7 mouse cellular contexts compared by ENCODE assay signal in genomic region chr5:133666473-133666872, GRCm38 (mm10).
A peak's percentile ranks its signal among the peaks of the same experiment; 100 is the strongest.
DNase-seq lines count a peak whose midpoint lies in the region; ATAC-seq and TF ChIP-seq lines count a peak whose summit lies in the region.

No protein-coding gene starts in this region.

- no peaks in the 10 kb centered on the region for H3K27me3 ChIP-seq in kidney, embryonic 14.5 days (ENCODE audit: control insufficient read depth, insufficient read depth, low read length)
- H3K27me3 ChIP-seq in kidney, postnatal 0 days (ENCODE audit: insufficient read depth, low read length): no peaks in the 10 kb centered on the region

- peak; percentile 1 to 32 for DNase-seq in kidney, adult 8-10 months
- peak; percentile 52 for DNase-seq in WW6 (ENCODE audit: low read depth, low spot score)
- DNase-seq in cerebellum, adult 11-12 months: peak; percentile 41
- DNase-seq in kidney, postnatal 0 days (ENCODE audit: low spot score): peak; percentile 11
- DNase-seq in lung, postnatal 14 days: peak; percentile 73
- peak; percentile 7 for DNase-seq in yolk sac, embryonic 10.5 days (ENCODE audit: low spot score)

- 42% methylated on average over 6 of the region's 6 CpGs for WGBS in kidney, embryonic 14.5 days
- WGBS in kidney, postnatal 0 days: 41% methylated on average over 6 of the region's 6 CpGs

- no peak for ATAC-seq in kidney, embryonic 14.5 days (ENCODE audit: low FRiP score, low TSS enrichment)
- no peak for ATAC-seq in kidney, postnatal 0 days (replicated peaks; ENCODE audit: low FRiP score, low read depth)

- TF ChIP-seq CTCF in kidney, postnatal 0 days (IDR thresholded peaks at IDR 0.05; ENCODE audit: low read depth): peak; percentile 59

- H3K9ac ChIP-seq in kidney, embryonic 14.5 days (ENCODE audit: low read depth, low read length): no peak overlapping the region
- no peak overlapping the region for H3K9ac ChIP-seq in kidney, postnatal 0 days (ENCODE audit: low read depth, low read length)

- no peaks in the 10 kb centered on the region for H3K4me1 ChIP-seq in kidney, embryonic 14.5 days (ENCODE audit: control insufficient read depth, insufficient read depth, low read length)
- H3K4me1 ChIP-seq in kidney, postnatal 0 days (replicated peaks; ENCODE audit: insufficient read depth, low read length): no peaks in the 10 kb centered on the region

- no peak overlapping the region for H3K4me2 ChIP-seq in kidney, embryonic 14.5 days (replicated peaks; ENCODE audit: low read depth, low read length)
- H3K4me2 ChIP-seq in kidney, postnatal 0 days (ENCODE audit: low read length): no peak overlapping the region

- H3K36me3 ChIP-seq in kidney, embryonic 14.5 days (ENCODE audit: control insufficient read depth, insufficient read depth, low read length): no peaks in the 10 kb centered on the region
- H3K36me3 ChIP-seq in kidney, postnatal 0 days (ENCODE audit: insufficient read depth, low read length): no peaks in the 10 kb centered on the region

- no peaks in the 10 kb centered on the region for H3K9me3 ChIP-seq in kidney, embryonic 14.5 days (ENCODE audit: control insufficient read depth, low read length)
- no peaks in the 10 kb centered on the region for H3K9me3 ChIP-seq in kidney, postnatal 0 days (replicated peaks; ENCODE audit: low read length)

- H3K27ac ChIP-seq in kidney, embryonic 14.5 days (ENCODE audit: low read depth, low read length): no peak overlapping the region
- H3K27ac ChIP-seq in kidney, postnatal 0 days: no peak overlapping the region

- no peak overlapping the region for H3K4me3 ChIP-seq in kidney, embryonic 14.5 days (ENCODE audit: low read length)
- H3K4me3 ChIP-seq in kidney, postnatal 0 days (replicated peaks; ENCODE audit: low read depth, low read length): no peak overlapping the region

Comparison
In these comparisons a context has a peak if more than half of its experiments do, and no peak if none do; other contexts are left out.
1. DNase-seq: peak in every context shown above with its lines; median percentile 73 in lung, postnatal 14 days; 52 in WW6; 41 in cerebellum, adult 11-12 months; 16 in kidney, adult 8-10 months; 11 in kidney, postnatal 0 days; 7 in yolk sac, embryonic 10.5 days.